Mouse (Mus musculus): ENCODE data around the gene Nceh1.

The Nceh1 gene

DNA sequence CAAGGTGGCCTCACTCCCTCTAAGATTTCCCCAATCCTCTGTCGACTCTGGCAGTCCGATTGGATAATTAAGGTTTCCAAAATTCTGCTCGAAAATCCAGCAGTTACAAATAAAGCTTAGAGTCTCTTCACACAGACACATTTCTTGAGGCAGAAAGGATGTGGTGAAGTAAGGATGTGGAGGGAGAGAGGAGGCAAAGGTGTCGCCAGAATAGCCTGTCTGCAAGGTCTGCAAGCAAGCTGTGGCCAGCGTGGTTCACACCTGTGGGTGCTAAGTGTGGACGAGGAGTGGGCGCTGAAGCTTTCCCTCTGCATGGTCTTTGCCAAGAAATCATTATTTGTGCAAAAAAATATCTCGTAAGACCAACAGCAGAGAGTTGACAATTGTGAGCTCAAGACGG is 139.8 kb downstream of the Nceh1 start:
- DNase-seq (ENCODE audit: low spot score) = no peak

DNA sequence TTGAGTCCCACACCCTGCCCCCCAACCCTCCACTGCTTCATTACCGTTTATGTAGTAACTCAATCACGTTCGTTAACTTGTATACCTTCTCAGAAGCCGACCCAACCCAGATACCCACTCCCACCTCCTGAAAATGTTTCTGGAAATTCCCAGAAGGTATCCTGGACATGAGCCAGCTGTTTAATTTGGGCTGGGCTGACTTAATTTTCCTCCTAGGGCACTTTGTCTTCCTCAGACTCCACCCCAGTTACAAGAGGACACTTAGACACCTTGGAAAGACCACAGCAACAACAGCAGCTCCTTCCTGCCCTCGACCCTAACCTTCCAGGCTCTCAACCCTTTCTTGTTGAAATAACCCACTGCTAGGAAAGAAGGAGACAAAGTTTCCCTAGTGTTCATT is 140.8 kb downstream of the Nceh1 start:
- no peak for DNase-seq (ENCODE audit: low spot score)

DNA sequence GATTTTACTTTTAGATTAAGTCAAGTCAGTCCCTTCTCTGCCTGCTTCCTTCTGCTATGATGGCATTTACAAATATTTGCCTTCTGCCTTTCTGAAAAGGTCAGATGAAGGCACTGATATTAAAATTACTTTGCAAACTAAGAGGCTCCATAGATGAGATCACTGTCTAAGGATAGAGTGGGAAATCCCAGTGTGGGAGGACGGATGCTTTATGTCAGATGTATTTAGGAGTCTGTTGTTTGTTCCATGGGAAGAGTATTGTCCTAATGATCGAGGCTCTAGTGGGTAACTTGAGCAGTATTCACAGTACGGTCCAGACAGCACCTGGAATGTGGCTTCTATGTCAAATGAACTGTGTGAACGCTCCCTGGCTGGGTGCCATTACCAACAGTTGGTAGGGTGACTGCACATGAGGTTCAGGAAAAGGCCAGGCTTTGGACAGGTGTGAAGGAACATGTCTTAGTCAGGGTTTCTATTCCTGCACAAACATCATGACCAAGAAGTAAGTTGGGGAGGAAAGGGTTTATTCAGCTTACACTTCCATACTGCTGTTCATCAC is 143.9 kb downstream of the Nceh1 start:
- no peak for DNase-seq (ENCODE audit: low spot score)

DNA sequence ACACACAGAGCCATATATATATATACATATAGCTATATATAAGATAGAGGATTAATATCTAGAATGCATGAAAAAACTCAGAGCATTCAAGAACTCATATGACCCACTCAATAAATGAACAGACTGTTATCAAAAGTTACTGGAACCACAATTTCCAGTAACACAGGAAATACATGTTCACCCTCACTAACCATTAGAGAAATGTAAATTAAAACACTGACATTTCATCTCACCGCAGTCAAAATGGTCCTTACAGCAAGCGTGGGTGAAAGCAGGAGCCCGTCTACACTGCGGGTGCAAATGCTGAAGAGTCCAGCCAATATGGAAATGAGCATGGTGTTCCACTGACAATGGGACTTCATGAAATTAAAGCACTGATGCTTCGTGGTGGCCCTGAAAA is 147.9 kb downstream of the Nceh1 start:
- no peak for DNase-seq (ENCODE audit: low spot score)

All from layer of hippocampus, adult 9-10 months (tissue).